Mouse (Mus musculus) common myeloid progenitor, adult 5-6 weeks (primary cell): ENCODE measurements around the gene Ptprn2. TPM values are rescaled to one million over a fixed set of nuclear protein-coding genes. Genes with fewer than 3 reads are reported as not detected.

ENCODE experiments used
- ATAC-seq: replicated peaks from 2 replicates; pipeline ENCODE4 v1.8.0; 2016; ENCODE audit warnings: low read depth, mild to moderate bottlenecking, moderate TSS enrichment, inconsistent platforms; ENCODE audit not compliant: poor library complexity, severe bottlenecking
- total RNA-seq: library from RNA; stranded (forward); fragments of 200-1000, 187-1606 nt; gene quantifications from 2 replicates; pipeline ENCODE4 v1.2.3, GENCODE M21; 2017

Gene Ptprn2
- total RNA-seq, 1 experiment from 2014 or later: not detected

GRCm38 (mm10) chr12:116585001-116585400, 99.5 kb downstream of the Ptprn2 start:
- no peak for ATAC-seq

- no peak for ATAC-seq
These were observed 100.6 kb downstream of the Ptprn2 start for GRCm38 (mm10) chr12:116586167-116586566.

GRCm38 (mm10) chr12:116587548-116587947, 102.0 kb downstream of the Ptprn2 start:
- no peak for ATAC-seq

GRCm38 (mm10) chr12:116590076-116590475, 104.6 kb downstream of the Ptprn2 start:
- ATAC-seq: no peak

- peak; percentile 68 for ATAC-seq
These were observed 108.9 kb downstream of the Ptprn2 start for GRCm38 (mm10) chr12:116594457-116594856.

GRCm38 (mm10) chr12:116594866-116595610, 109.5 kb downstream of the Ptprn2 start:
- no peak for ATAC-seq

- peak; percentile 65 for ATAC-seq
These were observed 110.2 kb downstream of the Ptprn2 start for GRCm38 (mm10) chr12:116595727-116596126.

GRCm38 (mm10) chr12:116596993-116597392, 111.5 kb downstream of the Ptprn2 start:
- ATAC-seq: peak; percentile 40

GRCm38 (mm10) chr12:116597670-116598069, 112.2 kb downstream of the Ptprn2 start:
- no peak for ATAC-seq

- no peak for ATAC-seq
These were observed 112.8 kb downstream of the Ptprn2 start for GRCm38 (mm10) chr12:116598123-116599005.

- ATAC-seq: no peak
These were observed 114.0 kb downstream of the Ptprn2 start for GRCm38 (mm10) chr12:116599537-116599936.

GRCm38 (mm10) chr12:116600054-116600453, 114.5 kb downstream of the Ptprn2 start:
- ATAC-seq: no peak

GRCm38 (mm10) chr12:116601395-116601794, 115.9 kb downstream of the Ptprn2 start:
- ATAC-seq: no peak

- no peak for ATAC-seq
These were observed 116.4 kb downstream of the Ptprn2 start for GRCm38 (mm10) chr12:116601921-116602320.

GRCm38 (mm10) chr12:116608598-116608997, 123.1 kb downstream of the Ptprn2 start:
- no peak for ATAC-seq

GRCm38 (mm10) chr12:116619868-116620267, 134.3 kb downstream of the Ptprn2 start:
- peak; percentile 99 for ATAC-seq

GRCm38 (mm10) chr12:116620299-116620698, 134.8 kb downstream of the Ptprn2 start:
- ATAC-seq: no peak

GRCm38 (mm10) chr12:116621325-116622040, 136.0 kb downstream of the Ptprn2 start:
- no peak for ATAC-seq

- ATAC-seq: no peak
These were observed 137.3 kb downstream of the Ptprn2 start for GRCm38 (mm10) chr12:116622665-116623387.
